In genomic region chr4:133300421-133300820, GRCm38 (mm10) we compare ENCODE assay signal across 16 mouse cellular contexts. TPM values are rescaled to one million over a fixed set of nuclear protein-coding genes. Genes with fewer than 3 reads are reported as not detected.
A peak's percentile ranks its signal among the peaks of the same experiment; 100 is the strongest.
DNase-seq lines count a peak whose midpoint lies in the region; ATAC-seq and TF ChIP-seq lines count a peak whose summit lies in the region.
"Had no signal": no experiment of that assay in that cellular context is flagged by ENCODE, and none has a peak within 500 bp of the region (broad histone marks: within the 10 kb centered on the region; RNA-seq: fewer than 3 reads in every experiment).

No protein-coding gene starts in this region.

- no peak for DNase-seq in forebrain, embryonic 10.5 days (ENCODE audit: extremely low spot score, low spot score)
- DNase-seq in left cerebral cortex, adult 2 months (ENCODE audit: extremely low spot score in 1 of 2, low spot score in 2 of 2) = no peak
- no peak for DNase-seq in left cerebral cortex, postnatal 14 days (ENCODE audit: low spot score in 2 of 2)
- DNase-seq in forebrain, embryonic 14.5 days (ENCODE audit: low spot score) = no peak
- DNase-seq in adrenal gland, postnatal 36 days = no peak
- DNase-seq: adrenal gland, adult 2 months; embryo, embryonic 11 days; kidney, adult 11 months; liver, postnatal 0 days; lung, postnatal 10 days; thymus, adult 2 months had no signal

- 0 out of 2 replicates have a peak overlapping the region, but pooled peaks have one; percentile 36 for H3K27ac ChIP-seq in forebrain, embryonic 12.5 days
- H3K27ac ChIP-seq in forebrain, embryonic 10.5 days = no peak overlapping the region
- H3K27ac ChIP-seq in left cerebral cortex, adult 2 months = peak overlapping the region; percentile 88
- H3K27ac ChIP-seq in forebrain, embryonic 14.5 days (ENCODE audit: low read depth, low read length) = peak overlapping the region; percentile 90
- peak overlapping the region; percentile 74; the same call in 1 of the 2 replicates for H3K27ac ChIP-seq in hindbrain, embryonic 16.5 days (ENCODE audit: low read depth, low read length)
- H3K27ac ChIP-seq: kidney, postnatal 0 days; limb, embryonic 10.5 days had no signal

- H3K4me3 ChIP-seq in forebrain, embryonic 12.5 days (replicated peaks) = no peak overlapping the region
- H3K4me3 ChIP-seq in forebrain, embryonic 10.5 days = no peak overlapping the region
- no peak overlapping the region for H3K4me3 ChIP-seq in left cerebral cortex, adult 2 months
- H3K4me3 ChIP-seq in forebrain, embryonic 14.5 days (ENCODE audit: low read depth, low read length) = no peak overlapping the region
- no peak overlapping the region for H3K4me3 ChIP-seq in hindbrain, embryonic 16.5 days (ENCODE audit: low read length)
- H3K4me3 ChIP-seq: limb, embryonic 10.5 days; midbrain, embryonic 12.5 days had no signal

- no peak overlapping the region for H3K9ac ChIP-seq in forebrain, embryonic 12.5 days
- no peak overlapping the region for H3K9ac ChIP-seq in forebrain, embryonic 14.5 days (ENCODE audit: low read length)
- H3K9ac ChIP-seq in hindbrain, embryonic 16.5 days (ENCODE audit: low read depth, low read length) = no peak overlapping the region
- H3K9ac ChIP-seq: liver, postnatal 0 days; midbrain, embryonic 12.5 days had no signal

- H3K27me3 ChIP-seq in forebrain, embryonic 12.5 days = 0 out of 2 replicates have a peak, but pooled peaks cover 3% of the 10 kb centered on the region
- H3K27me3 ChIP-seq in forebrain, embryonic 10.5 days (ENCODE audit: poor library complexity, severe bottlenecking) = no peaks in the 10 kb centered on the region; the same call in 1 of the 2 replicates
- H3K27me3 ChIP-seq in forebrain, embryonic 14.5 days (replicated peaks; ENCODE audit: control insufficient read depth, insufficient read depth, low read length) = no peaks in the 10 kb centered on the region
- no peaks in the 10 kb centered on the region for H3K27me3 ChIP-seq in hindbrain, embryonic 16.5 days (replicated peaks; ENCODE audit: control insufficient read depth, insufficient read depth, low read length)
- H3K27me3 ChIP-seq: midbrain, embryonic 12.5 days had no signal

- peaks cover 15% of the 10 kb centered on the region for H3K4me1 ChIP-seq in forebrain, embryonic 12.5 days
- peaks cover 30% of the 10 kb centered on the region for H3K4me1 ChIP-seq in forebrain, embryonic 10.5 days
- peaks cover 15% of the 10 kb centered on the region for H3K4me1 ChIP-seq in forebrain, embryonic 14.5 days (ENCODE audit: control insufficient read depth, insufficient read depth, low read length)
- H3K4me1 ChIP-seq in hindbrain, embryonic 16.5 days (ENCODE audit: control insufficient read depth, insufficient read depth, low read depth, low read length) = peaks cover 25% of the 10 kb centered on the region

- H3K4me2 ChIP-seq in forebrain, embryonic 12.5 days = no peak overlapping the region
- H3K4me2 ChIP-seq in forebrain, embryonic 14.5 days (ENCODE audit: low read length) = no peak overlapping the region
- H3K4me2 ChIP-seq in hindbrain, embryonic 16.5 days (ENCODE audit: low read length) = no peak overlapping the region
- H3K4me2 ChIP-seq: midbrain, embryonic 12.5 days had no signal

- no peaks in the 10 kb centered on the region for H3K9me3 ChIP-seq in forebrain, embryonic 12.5 days
- H3K9me3 ChIP-seq in forebrain, embryonic 10.5 days = no peaks in the 10 kb centered on the region
- no peaks in the 10 kb centered on the region for H3K9me3 ChIP-seq in forebrain, embryonic 14.5 days (replicated peaks; ENCODE audit: control insufficient read depth, low read length)
- H3K9me3 ChIP-seq in hindbrain, embryonic 16.5 days (ENCODE audit: control insufficient read depth, low read length) = no peaks in the 10 kb centered on the region
- H3K9me3 ChIP-seq: limb, embryonic 10.5 days; midbrain, embryonic 12.5 days had no signal

- TF ChIP-seq CTCF in left cerebral cortex, adult 2 months (IDR thresholded peaks at IDR 0.05) = no peak

- ATAC-seq in forebrain, embryonic 12.5 days (ENCODE audit: low FRiP score) = no peak
- no peak for ATAC-seq in forebrain, embryonic 14.5 days
- ATAC-seq in hindbrain, embryonic 16.5 days = no peak
- ATAC-seq: liver, postnatal 0 days had no signal

- H3K36me3 ChIP-seq in forebrain, embryonic 12.5 days (replicated peaks) = peaks cover 61% of the 10 kb centered on the region
- peaks cover 70% of the 10 kb centered on the region for H3K36me3 ChIP-seq in forebrain, embryonic 10.5 days (replicated peaks)
- H3K36me3 ChIP-seq in forebrain, embryonic 14.5 days (ENCODE audit: control insufficient read depth, insufficient read depth, low read length) = peaks cover 66% of the 10 kb centered on the region
- peaks cover 7% of the 10 kb centered on the region; the same call in 1 of the 2 replicates for H3K36me3 ChIP-seq in hindbrain, embryonic 16.5 days (ENCODE audit: control insufficient read depth, insufficient read depth, low read length)

- WGBS in forebrain, embryonic 12.5 days = 90% methylated on average over 11 of the region's 11 CpGs
- WGBS in forebrain, embryonic 10.5 days = 90% methylated on average over 11 of the region's 11 CpGs
- WGBS in forebrain, embryonic 14.5 days = 89% methylated on average over 11 of the region's 11 CpGs
- WGBS in hindbrain, embryonic 16.5 days = 78% methylated on average over 11 of the region's 11 CpGs

- intact Hi-C loops in left cerebral cortex, adult 2 months (cut with DNase I) = loop anchor here (5.0 kb wide), 1 partner anchor 353 kb away; no protein-coding TSS in a partner anchor
- intact Hi-C loops in left cerebral cortex, postnatal 14 days (cut with DNase I) = loop anchor here (2.0 kb wide), 1 partner anchor 292 kb away; no protein-coding TSS in a partner anchor

RNA-seq across cellular contexts. Expression of gene Tmem222, which starts 22.8 kb away (rescaled TPM):
- polyA plus RNA-seq in forebrain, embryonic 12.5 days (2016; fragmentation: Nextera tagmentation; extraction: Ambion mirVana) = 70.9 and 74.3 TPM in 2 replicates
- 85.8 and 91.6 TPM in 2 replicates for polyA plus RNA-seq in forebrain, embryonic 10.5 days (2016; fragmentation: Nextera tagmentation; extraction: Ambion mirVana)
- 10 to 100 TPM; 87.3 to 91.2 TPM for total RNA-seq in left cerebral cortex, adult 2 months (2021)
- total RNA-seq in left cerebral cortex, postnatal 14 days (2021) = 10 to 100 TPM; 81.7 to 87.9 TPM
- polyA plus RNA-seq in forebrain, embryonic 14.5 days (2014; fragmentation: Nextera tagmentation; extraction: Ambion mirVana) = 125 and 131 TPM in 2 replicates
- polyA plus RNA-seq in hindbrain, embryonic 16.5 days (2015; fragmentation: Nextera tagmentation; extraction: Ambion mirVana) = 121 and 130 TPM in 2 replicates
- 10 to 100 TPM; 64.0 to 74.4 TPM for total RNA-seq in adrenal gland, postnatal 36 days (2021)

RNA-seq across cellular contexts. Expression of gene Sytl1, which starts 37.5 kb away (rescaled TPM):
- polyA plus RNA-seq in forebrain, embryonic 12.5 days (2016; fragmentation: Nextera tagmentation; extraction: Ambion mirVana) = 0.74 and 0.80 TPM in 2 replicates
- 0.67 and 1.0 TPM in 2 replicates for polyA plus RNA-seq in forebrain, embryonic 10.5 days (2016; fragmentation: Nextera tagmentation; extraction: Ambion mirVana)
- 1 to 10 TPM; 3.0 TPM for total RNA-seq in left cerebral cortex, adult 2 months (2021)
- total RNA-seq in left cerebral cortex, postnatal 14 days (2021) = under 1 TPM in 1 of 2 experiments, not detected in 1; 0.51 TPM
- 0.32 and 0.54 TPM in 2 replicates for polyA plus RNA-seq in forebrain, embryonic 14.5 days (2014; fragmentation: Nextera tagmentation; extraction: Ambion mirVana)
- 0.44 and 0.54 TPM in 2 replicates for polyA plus RNA-seq in hindbrain, embryonic 16.5 days (2015; fragmentation: Nextera tagmentation; extraction: Ambion mirVana)
- total RNA-seq in adrenal gland, postnatal 36 days (2021) = 1 to 10 TPM; 1.4 to 1.5 TPM

RNA-seq across cellular contexts. Expression of gene Wdtc1, which starts 52.9 kb away (rescaled TPM):
- polyA plus RNA-seq in forebrain, embryonic 12.5 days (2016; fragmentation: Nextera tagmentation; extraction: Ambion mirVana) = 21.1 and 22.9 TPM in 2 replicates
- polyA plus RNA-seq in forebrain, embryonic 10.5 days (2016; fragmentation: Nextera tagmentation; extraction: Ambion mirVana) = 16.8 and 17.0 TPM in 2 replicates
- total RNA-seq in left cerebral cortex, adult 2 months (2021) = 10 to 100 TPM; 59.7 to 60.6 TPM
- total RNA-seq in left cerebral cortex, postnatal 14 days (2021) = 10 to 100 TPM; 56.6 to 60.8 TPM
- polyA plus RNA-seq in forebrain, embryonic 14.5 days (2014; fragmentation: Nextera tagmentation; extraction: Ambion mirVana) = 17.5 and 18.9 TPM in 2 replicates
- polyA plus RNA-seq in hindbrain, embryonic 16.5 days (2015; fragmentation: Nextera tagmentation; extraction: Ambion mirVana) = 18.8 and 21.3 TPM in 2 replicates
- total RNA-seq in adrenal gland, postnatal 36 days (2021) = 10 to 100 TPM; 44.6 to 63.8 TPM

RNA-seq across cellular contexts. Expression of gene Map3k6, which starts 59.8 kb away (rescaled TPM):
- polyA plus RNA-seq in forebrain, embryonic 12.5 days (2016; fragmentation: Nextera tagmentation; extraction: Ambion mirVana) = 1.3 TPM in 2 replicates
- 1.7 and 1.8 TPM in 2 replicates for polyA plus RNA-seq in forebrain, embryonic 10.5 days (2016; fragmentation: Nextera tagmentation; extraction: Ambion mirVana)
- 10 to 100 TPM in 1 of 2 experiments, 1 to 10 TPM in 1; 5.3 to 10.6 TPM for total RNA-seq in left cerebral cortex, adult 2 months (2021)
- 1 to 10 TPM; 2.3 to 5.8 TPM for total RNA-seq in left cerebral cortex, postnatal 14 days (2021)
- 1.1 and 1.7 TPM in 2 replicates for polyA plus RNA-seq in forebrain, embryonic 14.5 days (2014; fragmentation: Nextera tagmentation; extraction: Ambion mirVana)
- 2.6 and 4.2 TPM in 2 replicates for polyA plus RNA-seq in hindbrain, embryonic 16.5 days (2015; fragmentation: Nextera tagmentation; extraction: Ambion mirVana)
- 10 to 100 TPM; 15.9 to 38.8 TPM for total RNA-seq in adrenal gland, postnatal 36 days (2021)
